22 mouse cellular contexts compared by ENCODE assay signal in genomic region chr12:31554371-31554770, GRCm38 (mm10). TPM values are rescaled to one million over a fixed set of nuclear protein-coding genes. Genes with fewer than 3 reads are reported as not detected.
"Had no signal": no experiment of that assay in that cellular context is flagged by ENCODE, and none has a peak within 500 bp of the region (broad histone marks: within the 10 kb centered on the region; RNA-seq: fewer than 3 reads in every experiment).

No protein-coding gene starts in this region.

- H3K36me3 ChIP-seq: midbrain, embryonic 10.5 days; neural tube, embryonic 13.5 days; neural tube, embryonic 15.5 days had no signal

- H3K4me3 ChIP-seq: midbrain, embryonic 10.5 days; myocyte; neural tube, embryonic 13.5 days; neural tube, embryonic 15.5 days had no signal

- ATAC-seq: midbrain, embryonic 16.5 days had no signal

- H3K4me2 ChIP-seq: lung, embryonic 14.5 days; neural tube, embryonic 13.5 days; neural tube, embryonic 15.5 days had no signal

- H3K9me3 ChIP-seq: midbrain, embryonic 10.5 days; neural tube, embryonic 13.5 days; neural tube, embryonic 15.5 days had no signal

- H3K9ac ChIP-seq: lung, embryonic 14.5 days; neural tube, embryonic 13.5 days; neural tube, embryonic 15.5 days had no signal

- H3K27ac ChIP-seq: midbrain, embryonic 10.5 days; neural tube, embryonic 13.5 days; neural tube, embryonic 15.5 days had no signal

- DNase-seq: lung, adult 18-20 months; lung, embryonic 14.5 days; lung, postnatal 10 days; lung, postnatal 4 days; midbrain, embryonic 14.5 days; retina, postnatal 1 day; right cerebral cortex, adult 18-20 months; right cerebral cortex, postnatal 25 days; right cerebral cortex, postnatal 4 days; spleen, adult 18-20 months; thymus, adult 18-20 months; thymus, postnatal 14 days; thymus, postnatal 36 days had no signal

RNA-seq across cellular contexts. Expression of gene Slc26a4, which starts 5.4 kb away (rescaled TPM):
- total RNA-seq: megakaryocyte, adult 5-6 weeks; megakaryocyte-erythroid progenitor cell, adult 5-6 weeks had no signal
- polyA plus RNA-seq: lung, embryonic 14.5 days; lung, embryonic 16.5 days; midbrain, embryonic 10.5 days; neural tube, embryonic 11.5 days had no signal
